Mouse (Mus musculus) heart, postnatal 0 days (tissue): ENCODE measurements around the gene Mapkapk3. TPM values are rescaled to one million over a fixed set of nuclear protein-coding genes. Genes with fewer than 3 reads are reported as not detected.
A peak's percentile ranks its signal among the peaks of the same experiment; 100 is the strongest.

Experiments used
- ATAC-seq: fragments of 200-750 bp; cut with Nextera tagmentation; 2 replicates; pipeline ENCODE4 v1.8.0; 2017; ENCODE audit warnings: low read depth, moderate number of reproducible peaks, moderate library complexity; ENCODE audit not compliant: insufficient read depth
- DNase-seq: peaks from one replicate; pipeline ENCODE4 v3.0.0-alpha.2; 2016; ENCODE audit warnings: low spot score
- H3K27ac ChIP-seq: fragments of 300-500 bp; sonication (generic); 2 replicates; pipeline ENCODE4 v1.5.1; 2014; ENCODE audit warnings: low read depth, mild to moderate bottlenecking
- H3K27me3 ChIP-seq: fragments of 300-500 bp; sonication (generic); 2 replicates; pipeline ENCODE4 v1.6.1; 2014; ENCODE audit warnings: low read length, mixed read lengths; ENCODE audit not compliant: control insufficient read depth, insufficient read depth
- H3K36me3 ChIP-seq: fragments of 300-500 bp; sonication (generic); replicated peaks from 2 replicates; pipeline ENCODE4 v1.6.1; 2014; ENCODE audit warnings: low read length, mixed read lengths; ENCODE audit not compliant: control insufficient read depth, insufficient read depth
- H3K4me1 ChIP-seq: fragments of 300-500 bp; sonication (generic); 2 replicates; pipeline ENCODE4 v1.6.1; 2014; ENCODE audit warnings: antibody characterized with exemption; ENCODE audit not compliant: control insufficient read depth, insufficient read depth
- H3K4me2 ChIP-seq: fragments of 300-500 bp; sonication (generic); 2 replicates; pipeline ENCODE4 v1.6.1; 2014; ENCODE audit warnings: low read depth, mild to moderate bottlenecking, low read length, moderate library complexity
- H3K4me3 ChIP-seq: fragments of 300-500 bp; sonication (generic); 2 replicates; pipeline ENCODE4 v1.5.1; 2014; ENCODE audit warnings: low read depth, low read length
- H3K9ac ChIP-seq: fragments of 300-500 bp; sonication (generic); replicated peaks from 2 replicates; pipeline ENCODE4 v1.6.1; 2014; ENCODE audit warnings: low read depth, low read length, mixed read lengths
- H3K9me3 ChIP-seq: fragments of 300-500 bp; sonication (generic); replicated peaks from 2 replicates; pipeline ENCODE4 v1.6.1; 2016; ENCODE audit warnings: low read length; ENCODE audit not compliant: control insufficient read depth
- CTCF ChIP-seq: IDR thresholded peaks from 2 replicates; pipeline ENCODE4 v1.5.1; 2016; ENCODE audit warnings: antibody characterized with exemption, control low read depth, low read depth
- EP300 ChIP-seq: IDR thresholded peaks from 2 replicates; pipeline ENCODE4 v1.6.1; 2016; ENCODE audit warnings: antibody characterized with exemption, low read depth
- WGBS: fragments of 180-500 bp; shearing (Covaris S2); extraction: QIAGEN DNeasy Blood & Tissue Kit; methylation state at CpG from one replicate; pipeline ENCODE4 v1.1.7; 2014; 5-methylcytosine and 5-hydroxymethylcytosine counted together
- polyA plus RNA-seq: library from polyadenylated mRNA; unstranded; fragments of >200 nt; fragmentation: Nextera tagmentation; extraction: Ambion mirVana; gene quantifications from 2 replicates; pipeline ENCODE4 v1.2.1, GENCODE M21; 2015
- total RNA-seq: library from RNA; depleted of rRNA; stranded (reverse); fragments of >200 nt; gene quantifications from 2 replicates; pipeline ENCODE4 v1.2.3, GENCODE M21; 2014; ENCODE audit warnings: low replicate concordance

Gene Mapkapk3
- total and polyA plus RNA-seq, 2 experiments from 2014 or later = 14.8 to 15.1 TPM

DNA sequence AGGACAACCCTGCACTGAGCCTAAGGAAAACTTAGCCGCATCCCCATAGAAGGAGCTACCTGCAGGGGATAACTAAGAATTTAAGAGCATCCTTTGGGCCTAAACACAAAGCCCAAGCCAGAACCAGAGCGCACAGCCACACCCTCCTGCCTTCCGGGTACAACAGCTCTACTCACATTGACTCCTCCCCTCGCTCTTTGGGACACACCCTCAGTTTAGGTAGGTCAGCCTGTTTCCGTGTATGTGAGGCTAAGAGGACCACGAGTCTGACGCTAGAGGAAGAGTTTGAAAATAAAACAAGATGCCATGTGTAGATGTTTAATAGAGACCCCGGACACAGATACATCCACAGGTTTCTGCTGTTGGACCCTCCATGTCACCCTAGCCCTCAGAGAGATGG lies 966 bp downstream of the Mapkapk3 start:
- 53% methylated on average over 8 of the region's 8 CpGs for WGBS
- TF ChIP-seq EP300 = no peak
- no peak for TF ChIP-seq CTCF
- ATAC-seq = no peak

DNA sequence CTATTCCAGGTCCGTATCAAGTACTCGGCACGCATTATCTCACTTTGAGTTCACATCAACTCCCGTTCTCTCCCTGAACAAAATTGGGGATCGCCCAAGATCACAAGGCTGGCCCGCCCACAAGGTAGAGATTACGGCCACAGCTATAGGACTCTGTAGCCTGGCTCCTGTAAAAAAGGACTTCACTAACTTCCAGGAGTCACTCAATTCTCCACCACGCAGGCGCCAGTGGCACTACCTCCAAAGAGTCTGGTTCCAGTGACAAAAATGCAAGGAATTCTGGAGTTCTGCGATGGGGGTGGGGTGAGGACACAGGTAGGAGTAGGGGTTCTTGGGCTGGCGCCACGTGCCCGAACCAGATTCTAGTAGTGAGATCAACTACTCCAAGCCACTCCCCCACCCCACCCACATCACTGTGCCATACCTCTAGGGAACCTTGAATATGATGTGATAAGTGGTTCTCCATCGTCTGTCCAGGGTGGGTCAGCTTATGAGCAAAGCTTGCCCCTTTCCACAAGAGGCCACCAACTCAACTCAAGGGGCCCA lies 1.5 kb downstream of the Mapkapk3 start:
- DNase-seq (no peak), ATAC-seq (no peak)
- Histone ChIP-seq H3K36me3 (no peaks in the 10 kb centered on the region), H3K4me3 (no peak overlapping the region), H3K9me3 (no peaks in the 10 kb centered on the region), H3K4me2 (peak overlapping the region; percentile 66; the same call in 1 of the 2 replicates), H3K9ac (no peak overlapping the region), H3K27ac (no peak overlapping the region), H3K27me3 (no peaks in the 10 kb centered on the region), H3K4me1 (peaks cover 12% of the 10 kb centered on the region; the same call in 1 of the 2 replicates)
- no peak for TF ChIP-seq EP300
- TF ChIP-seq CTCF = no peak
- WGBS = 76% methylated on average over 14 of the region's 14 CpGs

More for the DNA sequence above, 966 bp downstream of the Mapkapk3 start:
- Histone ChIP-seq H3K9me3 (no peaks in the 10 kb centered on the region), H3K4me2 (peak overlapping the region; percentile 66), H3K27me3 (no peaks in the 10 kb centered on the region), H3K36me3 (no peaks in the 10 kb centered on the region), H3K4me3 (peak overlapping the region; percentile 61), H3K9ac (peak overlapping the region; percentile 61; the same call in 1 of the 2 replicates), H3K27ac (peak overlapping the region; percentile 69; the same call in 1 of the 2 replicates), H3K4me1 (peaks cover 12% of the 10 kb centered on the region; the same call in 1 of the 2 replicates)
- no peak for DNase-seq

DNA sequence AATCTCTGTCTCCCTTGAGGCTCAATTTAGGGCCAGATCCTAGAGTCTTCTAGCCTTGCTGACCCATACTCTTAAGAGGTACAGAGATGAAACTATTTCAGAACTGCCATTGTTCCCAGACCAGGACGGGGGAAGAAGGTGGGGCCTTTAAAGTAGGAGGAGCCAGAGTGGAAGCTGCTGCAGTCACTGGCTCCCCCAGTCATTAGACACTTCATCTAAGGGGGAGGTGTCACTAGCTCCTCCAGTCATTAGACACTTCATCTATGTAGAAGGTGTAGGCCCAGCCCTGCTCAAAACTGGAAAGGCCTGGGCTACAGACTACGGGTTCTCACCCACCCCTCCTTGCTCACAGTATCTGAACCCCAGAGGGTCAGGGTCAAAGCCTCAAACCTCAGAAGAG lies 2.4 kb downstream of the Mapkapk3 start:
- Histone ChIP-seq H3K27ac (no peak overlapping the region), H3K4me1 (peaks cover 12% of the 10 kb centered on the region; the same call in 1 of the 2 replicates), H3K4me2 (no peak overlapping the region), H3K9me3 (no peaks in the 10 kb centered on the region), H3K4me3 (no peak overlapping the region), H3K9ac (no peak overlapping the region), H3K27me3 (no peaks in the 10 kb centered on the region), H3K36me3 (no peaks in the 10 kb centered on the region)
- DNase-seq (peak; percentile 1), ATAC-seq (no peak)
- 67% methylated on average over 2 of the region's 2 CpGs for WGBS
- TF ChIP-seq EP300 = no peak

DNA sequence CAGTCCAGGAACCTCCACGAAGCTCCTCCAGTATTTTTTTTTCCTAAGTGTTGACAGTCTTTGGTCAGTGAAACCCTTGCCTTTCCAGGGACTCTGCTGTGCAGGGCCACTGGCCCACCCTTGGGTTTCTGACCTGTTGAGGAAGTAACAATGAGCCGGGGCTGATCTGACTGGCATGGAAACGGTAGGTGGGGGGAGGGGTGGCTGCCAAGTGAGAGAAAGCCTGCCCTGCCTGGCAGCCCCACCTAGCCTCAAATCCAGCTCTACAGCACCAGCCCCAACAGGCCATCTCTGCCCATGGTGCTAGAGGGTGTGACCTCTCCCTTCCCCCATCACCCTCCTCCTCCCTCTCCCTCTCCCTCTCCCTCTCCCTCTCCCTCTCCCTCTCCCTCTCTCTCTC lies 4.7 kb downstream of the Mapkapk3 start:
- Histone ChIP-seq H3K4me2 (no peak overlapping the region), H3K4me1 (peaks cover 14% of the 10 kb centered on the region), H3K27me3 (no peaks in the 10 kb centered on the region), H3K36me3 (no peaks in the 10 kb centered on the region), H3K9me3 (no peaks in the 10 kb centered on the region), H3K9ac (no peak overlapping the region), H3K4me3 (no peak overlapping the region), H3K27ac (no peak overlapping the region)
- DNase-seq (no peak), ATAC-seq (no peak)
- TF ChIP-seq EP300 = no peak
- TF ChIP-seq CTCF = no peak
- 17% methylated on average over 3 of the region's 3 CpGs for WGBS

DNA sequence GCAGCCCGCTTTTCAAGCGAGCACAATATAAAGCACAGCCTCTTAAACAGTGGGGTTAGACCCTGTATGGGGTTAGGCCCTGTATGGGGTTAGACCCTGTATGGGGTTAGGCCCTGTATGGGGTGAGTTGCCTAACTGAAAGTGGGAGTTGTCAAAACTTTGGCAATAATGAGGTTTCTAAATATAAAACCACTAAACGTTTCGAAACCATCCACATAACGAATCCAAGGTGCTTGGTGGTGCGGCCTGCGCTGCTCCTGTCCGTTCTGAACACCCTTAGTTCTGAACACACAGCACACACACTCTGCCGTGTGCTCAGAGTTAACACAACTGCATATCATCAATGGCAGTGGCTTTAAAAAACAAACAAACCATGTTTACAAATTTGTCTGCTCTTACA lies 6.7 kb downstream of the Mapkapk3 start:
- H3K4me1 ChIP-seq = peaks cover 22% of the 10 kb centered on the region
- H3K9ac ChIP-seq = no peak overlapping the region
- H3K27ac ChIP-seq = no peak overlapping the region
- H3K4me2 ChIP-seq = no peak overlapping the region
- 92% methylated on average over 9 of the region's 9 CpGs for WGBS
- no peak overlapping the region for H3K4me3 ChIP-seq
- no peaks in the 10 kb centered on the region for H3K27me3 ChIP-seq
- peak; percentile 3 for DNase-seq
- ATAC-seq = no peak
- TF ChIP-seq CTCF = no peak
- H3K36me3 ChIP-seq = no peaks in the 10 kb centered on the region
- H3K9me3 ChIP-seq = no peaks in the 10 kb centered on the region

DNA sequence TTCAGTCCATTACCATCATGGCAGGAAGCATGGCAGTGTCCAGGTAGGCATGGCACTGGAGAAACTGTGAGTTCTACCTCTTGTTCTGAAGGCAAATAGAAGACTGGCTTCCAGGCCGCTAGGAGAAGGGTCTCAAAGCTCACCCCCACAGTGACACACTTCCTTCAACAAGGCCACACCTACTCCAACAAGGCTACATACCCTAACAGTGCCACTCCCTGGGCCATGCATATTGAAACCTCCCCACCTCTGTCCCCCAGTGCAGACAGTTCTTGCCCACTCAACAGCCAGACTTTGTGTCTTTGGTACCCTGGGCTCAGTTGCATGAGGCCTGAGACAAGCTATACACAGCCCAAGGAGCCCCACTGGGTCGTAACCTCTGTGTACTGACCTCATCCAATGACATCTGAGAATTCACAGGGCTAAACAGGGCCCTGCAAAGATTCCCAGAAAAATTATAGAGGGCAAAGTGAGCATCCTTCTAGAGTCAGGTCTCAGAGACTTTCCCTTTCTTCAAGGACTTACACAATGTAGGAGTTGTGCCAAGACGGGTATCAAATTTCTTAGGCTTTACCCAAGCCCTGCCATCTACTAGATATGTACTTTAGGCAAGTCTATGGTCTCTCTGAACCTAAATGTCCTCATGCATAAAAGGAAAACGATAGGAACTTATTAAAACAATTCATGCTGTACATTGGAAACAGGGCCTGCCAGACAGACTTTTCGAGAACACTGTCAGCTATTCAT lies 8.3 kb downstream of the Mapkapk3 start:
- DNase-seq (no peak), ATAC-seq (no peak)
- H3K9me3 ChIP-seq = no peaks in the 10 kb centered on the region
- TF ChIP-seq EP300 (no peak), CTCF (no peak)
- no peak overlapping the region for H3K4me2 ChIP-seq
- no peaks in the 10 kb centered on the region for H3K27me3 ChIP-seq
- H3K4me3 ChIP-seq = no peak overlapping the region
- H3K9ac ChIP-seq = no peak overlapping the region
- H3K4me1 ChIP-seq = peaks cover 20% of the 10 kb centered on the region
- no peak overlapping the region for H3K27ac ChIP-seq
- no peaks in the 10 kb centered on the region for H3K36me3 ChIP-seq
- WGBS = 85% methylated on average over 5 of the region's 5 CpGs
